Mouse (Mus musculus): ENCODE results near the gene Ugcg. TPM values are rescaled to one million over a fixed set of nuclear protein-coding genes. Genes with fewer than 3 reads are reported as not detected.
A peak's percentile ranks its signal among the peaks of the same experiment; 100 is the strongest.

Ugcg gene
- total RNA-seq, 2 experiments from 2014 or later: 78.9 to 90.0 TPM

DNA sequence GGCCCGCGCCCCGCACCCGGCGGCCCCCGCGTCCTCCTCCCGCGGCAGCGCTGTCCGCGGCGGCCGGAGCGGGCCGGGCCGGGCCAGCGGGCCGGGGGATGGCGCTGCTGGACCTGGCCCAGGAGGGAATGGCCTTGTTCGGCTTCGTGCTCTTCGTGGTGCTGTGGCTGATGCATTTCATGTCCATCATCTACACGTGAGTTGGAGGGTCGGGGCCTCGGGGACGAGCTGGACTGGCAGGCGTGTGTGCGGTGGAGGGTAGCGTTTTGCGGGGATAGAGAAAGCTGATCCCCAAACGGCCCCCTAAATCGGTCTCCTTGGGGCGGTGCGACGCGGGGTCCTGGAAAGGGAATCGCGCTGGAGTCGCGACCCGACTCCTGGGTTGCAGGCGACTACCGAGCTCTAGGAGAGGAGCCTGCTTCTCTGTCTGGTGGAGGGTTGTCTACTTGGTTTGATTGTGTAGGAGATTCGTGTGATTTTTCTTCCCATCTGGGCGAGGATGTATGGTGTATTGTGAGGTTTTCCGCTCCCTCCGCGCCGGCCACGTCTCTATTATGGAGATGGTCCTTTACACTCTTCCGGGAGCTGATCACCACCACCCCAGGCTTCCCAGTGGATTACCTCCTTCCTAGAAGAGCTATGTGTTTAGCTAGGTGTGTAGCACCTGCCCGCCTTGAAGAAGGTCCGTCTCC, 635 bp downstream of the Ugcg start:
- DNase-seq (ENCODE audit: low spot score in 2 of 2): peak in 1 of 2 experiments; percentile 57

DNA sequence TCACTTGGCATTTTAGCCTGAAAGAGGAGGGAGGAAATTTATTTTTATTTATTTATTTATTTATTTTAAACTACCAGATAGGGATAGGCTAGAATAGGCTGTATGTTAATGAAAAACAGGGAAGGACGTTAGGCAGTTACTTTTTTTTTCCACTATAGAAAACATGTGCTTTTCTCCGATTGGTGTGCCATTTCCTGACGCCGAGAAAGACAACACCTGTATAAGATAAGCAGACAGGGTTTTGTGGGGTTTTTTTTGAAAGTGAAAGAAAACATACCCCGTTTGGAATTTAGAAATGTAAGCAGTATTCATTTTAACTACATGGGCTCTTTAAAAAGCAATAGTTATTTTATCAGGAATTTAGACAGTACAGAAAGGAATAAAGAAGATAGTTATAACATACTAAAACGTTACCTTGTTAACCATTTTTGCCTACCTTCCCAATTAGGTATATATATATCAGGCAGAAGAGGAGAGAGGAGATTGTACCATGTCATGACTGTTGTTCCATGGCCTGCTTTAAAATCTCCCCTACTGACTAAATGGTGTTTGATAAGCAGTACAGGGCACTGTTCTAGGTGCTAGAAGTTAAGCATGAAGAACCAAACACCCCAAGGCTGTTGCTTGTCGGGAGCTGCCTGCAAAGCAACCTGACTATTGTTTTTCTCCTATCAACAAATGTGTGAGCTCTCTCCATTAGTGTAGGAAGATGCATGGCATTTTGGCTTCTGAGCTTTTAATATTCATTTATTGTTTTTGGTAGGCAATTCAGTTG, 1.8 kb downstream of the Ugcg start:
- DNase-seq (ENCODE audit: low spot score in 2 of 2): no peak

DNA sequence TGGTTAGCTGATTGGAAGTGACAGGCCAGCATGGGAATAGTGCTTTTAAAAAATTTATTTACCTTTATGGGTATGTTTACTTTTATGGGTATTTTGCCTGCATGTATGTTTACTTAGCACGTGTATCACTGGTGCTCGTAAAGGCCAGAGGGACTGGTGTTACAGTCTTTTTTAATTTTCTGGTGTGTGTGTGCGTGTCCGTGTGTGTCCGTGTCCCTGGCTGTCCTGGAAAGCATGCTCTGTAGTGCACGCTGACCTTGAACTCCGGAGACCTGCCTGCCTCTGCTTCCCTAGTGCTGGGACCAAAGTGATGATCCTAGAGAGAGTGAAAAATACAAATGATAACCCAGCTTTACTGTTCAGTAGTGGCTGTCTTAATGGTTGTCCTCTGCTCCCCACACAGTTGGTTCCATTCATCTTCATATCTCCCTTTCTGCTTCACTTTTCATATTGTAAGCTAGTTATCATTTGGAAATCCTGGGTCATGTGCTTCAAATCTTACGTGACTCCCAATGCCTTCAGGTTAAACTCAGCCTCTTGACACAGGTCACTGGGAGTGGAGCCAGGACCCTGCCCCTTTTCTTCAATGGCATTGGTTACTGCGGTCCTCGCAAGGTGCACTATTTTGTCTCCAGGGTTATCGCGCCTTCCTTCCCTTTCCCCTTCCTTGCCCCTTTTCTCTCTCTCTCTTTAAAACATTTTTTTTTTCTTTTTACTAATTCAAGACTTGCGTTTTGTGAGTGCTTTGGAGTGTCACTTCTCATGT, 5.9 kb downstream of the Ugcg start:
- DNase-seq (ENCODE audit: low spot score in 2 of 2): no peak

DNA sequence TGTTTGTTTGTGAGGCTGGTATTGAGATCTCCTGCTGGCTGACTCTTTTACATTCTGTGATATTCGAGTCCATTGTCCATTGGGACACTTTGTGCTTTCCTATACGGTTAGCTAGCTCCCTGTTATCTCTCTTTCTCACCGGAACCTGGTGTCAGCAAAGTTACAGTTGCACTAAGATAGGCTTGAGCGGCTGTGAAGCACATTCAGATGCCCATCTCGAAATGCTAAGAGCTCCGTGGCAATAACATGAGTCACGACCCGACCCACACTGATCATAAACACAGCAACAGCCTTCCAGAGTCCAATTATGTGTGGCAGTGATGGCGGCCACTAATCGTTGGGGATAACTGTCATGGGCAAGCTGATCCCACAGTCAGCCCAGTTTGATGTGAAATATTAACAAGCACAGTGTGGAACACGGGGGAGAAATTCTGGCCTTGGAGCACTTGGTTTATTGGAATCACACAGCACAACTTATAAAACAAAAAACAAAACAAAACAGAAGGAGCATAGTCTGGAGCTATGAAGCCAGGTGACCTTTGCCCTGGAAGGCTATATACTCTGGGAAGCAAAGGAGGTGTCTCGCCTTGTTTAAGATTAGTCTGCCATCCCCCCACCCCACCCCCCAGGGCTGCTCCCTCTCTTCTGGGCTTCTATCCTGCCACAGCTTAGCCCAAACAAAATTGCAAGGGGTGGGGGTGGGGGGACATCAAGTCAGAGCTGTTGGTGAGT, 7.5 kb downstream of the Ugcg start:
- DNase-seq (ENCODE audit: low spot score in 2 of 2): no peak

DNA sequence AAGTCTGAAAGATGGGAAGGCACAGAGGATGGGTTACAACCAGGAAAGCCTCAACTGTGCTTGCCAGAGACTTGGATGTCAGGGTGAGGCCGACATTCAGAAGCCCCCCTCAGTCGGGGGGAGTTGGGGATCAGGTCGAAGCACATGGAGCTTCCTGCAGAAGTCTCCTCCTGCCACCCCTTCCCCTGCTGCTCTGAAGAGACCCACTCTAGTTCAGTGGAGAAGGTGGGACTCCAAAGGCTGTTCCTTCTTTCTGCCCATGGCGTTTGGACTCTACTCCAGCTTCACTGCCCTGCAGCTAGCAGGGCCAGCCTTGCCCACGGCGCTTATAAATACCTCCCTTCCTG, 8.0 kb downstream of the Ugcg start:
- no peak for DNase-seq (ENCODE audit: low spot score in 2 of 2)

DNA sequence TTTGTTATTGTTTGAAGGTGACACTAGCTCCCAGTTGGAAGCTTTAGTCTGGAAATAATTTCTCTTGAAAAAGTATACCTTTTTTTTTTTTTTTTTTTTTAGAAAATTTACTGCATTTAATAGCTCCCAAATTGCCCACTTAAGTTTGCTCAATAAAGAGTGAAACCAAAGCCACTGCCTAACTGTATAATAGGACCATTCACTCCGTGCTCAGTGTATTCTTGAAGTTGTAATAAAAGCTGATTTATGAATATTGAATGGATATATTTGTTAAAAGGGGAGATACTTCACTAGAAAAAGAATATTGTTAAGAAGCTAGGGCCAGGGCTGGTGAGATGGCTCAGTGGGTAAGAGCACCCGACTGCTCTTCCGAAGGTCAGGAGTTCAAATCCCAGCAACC, 8.4 kb downstream of the Ugcg start:
- DNase-seq (ENCODE audit: low spot score in 2 of 2): no peak

DNA sequence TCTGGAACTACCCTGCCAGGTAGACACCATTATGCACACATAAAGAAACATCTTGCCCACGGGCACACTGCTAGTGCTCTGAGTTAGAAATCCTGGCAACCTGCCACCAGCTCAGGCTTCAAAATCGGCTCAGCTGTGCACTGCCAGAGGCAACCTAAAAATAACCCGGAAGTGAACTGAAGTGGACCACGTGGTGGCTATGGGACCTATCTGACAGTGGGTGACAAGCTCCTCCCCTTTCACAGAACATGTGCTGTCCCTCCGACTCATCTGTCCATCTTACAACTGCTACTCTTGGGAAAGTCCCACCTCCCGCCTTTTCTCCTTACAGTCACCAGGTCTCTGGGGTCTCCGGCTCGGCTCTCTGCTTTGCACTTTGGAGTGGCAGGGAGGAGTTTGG, 10.3 kb downstream of the Ugcg start:
- peak; percentile 34 to 51 for DNase-seq (ENCODE audit: low spot score in 2 of 2)

DNA sequence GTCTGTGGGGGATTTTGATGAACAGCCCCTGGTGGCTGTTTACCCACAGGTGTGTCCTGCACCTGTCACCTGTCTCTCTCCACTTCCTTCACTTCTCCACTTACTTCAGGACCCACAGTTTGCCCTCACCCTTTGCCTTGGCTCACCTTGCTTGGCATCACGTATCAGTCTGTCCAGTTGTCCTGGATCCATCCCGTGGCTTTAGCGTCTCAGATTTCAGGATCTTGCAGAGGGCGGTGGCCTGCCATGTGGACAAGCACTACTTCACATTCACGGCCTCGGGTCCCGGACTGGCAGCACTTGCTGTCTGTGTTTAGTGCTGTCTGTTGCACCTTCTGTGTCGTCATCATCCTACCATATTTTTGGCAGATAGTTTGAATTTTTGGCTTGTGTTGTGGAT, 10.7 kb downstream of the Ugcg start:
- DNase-seq (ENCODE audit: low spot score in 2 of 2): no peak

DNA sequence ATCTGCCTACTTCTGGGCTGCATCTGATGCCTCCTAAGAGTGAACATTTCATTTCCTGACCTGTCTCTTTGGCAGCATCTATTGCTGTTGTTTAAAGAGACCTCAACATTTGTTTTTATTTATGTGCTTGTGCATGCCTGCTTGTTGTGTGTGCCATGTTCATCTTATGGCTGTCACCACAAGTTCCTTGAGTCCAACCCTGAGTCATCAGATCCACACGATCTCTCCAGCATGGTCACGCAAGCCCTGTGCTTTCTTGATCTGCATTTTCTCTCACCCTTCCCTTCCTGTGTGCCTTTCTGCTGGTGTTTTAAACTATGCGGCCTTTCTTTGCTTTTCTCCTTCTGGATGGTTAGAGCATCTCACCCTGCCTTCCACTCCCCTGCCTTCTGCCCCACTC, 11.6 kb downstream of the Ugcg start:
- no peak for DNase-seq (ENCODE audit: low spot score in 2 of 2)

DNA sequence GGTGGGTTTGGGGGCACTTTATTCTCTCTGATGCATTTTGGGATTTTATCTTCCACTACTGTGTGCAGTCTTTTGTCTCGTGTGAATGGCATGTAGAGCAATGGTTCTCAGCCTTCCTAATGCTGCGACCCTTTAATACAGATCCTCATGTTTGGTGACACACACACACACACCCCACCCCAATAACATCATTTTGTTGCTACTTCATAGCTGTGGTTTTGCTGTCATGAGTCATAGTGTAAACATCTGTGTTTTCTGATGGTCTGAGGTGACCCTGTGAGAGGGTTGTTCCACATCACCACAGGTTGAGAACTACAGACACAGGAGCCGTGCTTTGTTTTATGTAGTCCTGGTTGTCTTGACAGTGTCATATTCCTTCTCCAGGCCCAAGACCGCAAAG, 15.6 kb downstream of the Ugcg start:
- no peak for DNase-seq (ENCODE audit: low spot score in 2 of 2)

DNA sequence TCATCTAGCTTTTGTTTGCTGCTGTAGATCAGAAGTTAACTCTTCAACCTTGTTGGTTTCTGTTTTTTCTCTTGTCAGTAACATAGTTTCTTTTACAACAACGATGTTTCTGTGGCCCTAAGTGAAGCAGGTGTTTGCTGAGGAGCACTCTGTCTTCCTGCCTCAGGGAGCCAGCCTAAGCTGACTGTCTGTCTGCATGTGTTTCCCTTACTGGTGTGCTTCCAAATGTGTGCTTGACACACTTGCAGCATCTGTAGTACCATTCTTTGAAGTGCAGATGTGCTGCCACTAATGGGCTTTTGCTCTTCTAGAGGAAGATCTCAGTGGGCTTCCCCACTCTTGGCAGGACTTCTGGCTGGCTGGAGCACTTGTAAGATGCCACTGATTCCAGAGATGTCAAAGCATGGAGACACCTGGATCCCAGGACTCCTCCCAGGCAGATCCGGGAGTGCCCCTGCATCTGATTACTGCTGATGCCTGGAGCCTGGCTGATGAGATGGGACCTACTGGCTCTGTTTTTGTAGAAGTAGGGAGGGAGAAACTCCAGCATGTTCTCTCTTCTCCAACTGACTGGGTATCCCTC, 16.8 kb downstream of the Ugcg start:
- no peak for DNase-seq (ENCODE audit: low spot score in 2 of 2)

DNA sequence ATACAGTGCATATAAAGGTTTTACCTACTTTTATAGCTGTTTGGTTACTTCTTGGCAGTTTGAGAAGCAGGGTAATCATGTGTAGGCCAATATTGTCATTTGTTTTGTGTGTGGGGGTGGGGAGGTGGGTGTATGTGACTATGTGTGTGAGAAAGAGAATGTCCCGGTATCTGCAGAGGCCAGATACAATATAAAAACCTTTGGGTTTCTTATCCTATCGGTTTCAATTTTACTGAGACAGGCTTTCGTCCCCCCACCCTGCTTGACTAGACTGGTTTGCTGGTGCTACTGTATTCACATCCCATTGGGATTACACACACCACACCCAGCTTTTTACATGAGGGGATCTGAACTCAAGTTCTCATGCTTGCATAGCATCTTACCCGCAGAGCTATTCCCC, 17.5 kb downstream of the Ugcg start:
- no peak for DNase-seq (ENCODE audit: low spot score in 2 of 2)

DNA sequence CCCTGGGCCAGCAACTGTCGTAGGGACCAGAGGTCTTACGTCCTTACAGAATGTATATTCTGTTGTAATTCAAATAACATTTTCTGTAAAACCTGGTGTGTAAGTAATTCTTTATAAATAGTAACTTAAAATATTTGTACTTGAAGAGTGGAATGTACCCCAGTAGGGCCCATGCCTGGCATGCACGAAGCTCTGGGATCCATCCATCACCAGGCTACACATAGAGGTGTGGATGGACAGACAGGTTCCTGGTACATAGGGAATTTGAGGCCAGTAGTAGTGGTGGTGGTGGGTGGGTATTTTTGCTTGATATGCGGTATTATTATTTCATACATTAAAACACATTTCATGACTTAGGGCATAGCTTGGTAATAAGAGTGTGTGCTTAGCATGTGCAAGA, 19.6 kb downstream of the Ugcg start:
- DNase-seq (ENCODE audit: low spot score in 2 of 2): no peak

DNA sequence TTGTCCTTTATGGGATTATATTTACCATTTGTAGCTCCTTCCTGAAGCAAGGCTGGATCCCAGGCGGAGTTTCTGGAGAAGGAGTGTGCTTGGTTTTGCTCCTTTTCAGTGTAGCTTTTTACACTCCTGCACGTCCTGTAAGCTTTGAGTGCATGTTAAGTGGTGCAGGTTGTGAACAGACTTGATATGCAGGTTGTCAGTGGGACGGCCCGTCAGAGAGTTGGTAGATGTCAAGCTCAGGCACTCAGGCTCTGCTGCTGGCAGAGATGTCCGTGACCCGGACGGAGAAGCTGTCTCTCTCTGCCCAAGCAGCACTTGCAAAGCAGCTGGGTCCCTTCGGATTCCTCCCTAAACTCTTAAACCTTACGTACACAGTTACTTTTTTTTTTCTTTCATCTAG, 22.1 kb downstream of the Ugcg start:
- DNase-seq (ENCODE audit: low spot score in 2 of 2): no peak

DNA sequence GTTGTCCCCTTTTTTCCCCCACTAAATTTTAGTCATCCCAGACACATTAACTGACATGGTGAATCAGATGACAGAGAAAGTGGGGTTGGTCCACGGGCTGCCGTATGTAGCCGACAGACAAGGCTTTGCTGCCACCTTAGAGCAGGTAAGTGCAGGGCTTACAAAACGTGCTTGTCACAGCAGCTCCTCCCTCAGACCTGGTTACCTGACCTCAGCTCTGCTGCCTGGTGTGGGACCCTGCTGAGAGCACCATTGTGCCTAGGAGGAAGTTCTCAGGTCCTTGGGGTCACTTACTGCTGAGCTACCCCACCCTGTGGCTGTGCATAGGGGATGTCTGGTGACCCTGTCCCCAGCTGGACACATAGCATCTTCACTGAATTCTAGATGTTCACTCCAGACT, 24.8 kb downstream of the Ugcg start:
- DNase-seq (ENCODE audit: low spot score in 2 of 2): no peak

DNA sequence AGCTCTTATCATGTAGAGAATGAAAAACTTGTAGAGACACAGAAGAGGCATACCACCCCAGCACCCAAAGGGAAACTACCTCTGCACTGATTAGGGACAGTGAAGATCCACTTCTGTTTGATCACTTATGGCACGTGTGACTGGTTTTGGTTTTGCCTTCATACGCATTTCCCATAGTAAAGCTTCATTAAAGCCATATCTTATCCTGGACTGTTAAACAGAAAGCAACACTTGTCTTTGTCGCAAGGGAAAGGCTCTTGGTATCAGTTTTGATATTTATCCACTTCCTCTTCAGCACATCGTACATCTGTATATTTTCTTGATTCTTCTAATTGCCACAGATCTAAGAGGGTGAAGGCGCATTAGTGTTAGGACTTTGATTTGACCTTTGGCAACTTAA, 25.6 kb downstream of the Ugcg start:
- no peak for DNase-seq (ENCODE audit: low spot score in 2 of 2)

DNA sequence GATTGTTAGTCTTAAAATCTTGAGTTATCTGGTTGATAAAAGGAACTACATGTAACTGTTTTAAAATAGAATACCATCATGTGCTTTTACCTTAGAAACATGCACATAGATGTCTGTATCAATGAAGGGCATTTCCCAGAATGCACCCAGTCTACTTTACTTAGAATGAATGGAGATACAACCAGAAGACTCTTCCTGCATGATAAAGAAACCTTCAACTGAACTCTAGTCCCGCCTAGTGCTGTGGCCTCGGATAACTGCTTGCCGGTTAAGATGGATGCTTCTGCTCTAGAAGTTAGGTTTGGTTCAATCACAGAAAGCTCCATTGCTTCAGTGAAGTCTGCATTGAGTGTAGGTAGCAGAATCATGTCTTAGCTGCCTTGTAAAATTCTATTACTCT, 26.5 kb downstream of the Ugcg start:
- DNase-seq (ENCODE audit: low spot score in 2 of 2): no peak

DNA sequence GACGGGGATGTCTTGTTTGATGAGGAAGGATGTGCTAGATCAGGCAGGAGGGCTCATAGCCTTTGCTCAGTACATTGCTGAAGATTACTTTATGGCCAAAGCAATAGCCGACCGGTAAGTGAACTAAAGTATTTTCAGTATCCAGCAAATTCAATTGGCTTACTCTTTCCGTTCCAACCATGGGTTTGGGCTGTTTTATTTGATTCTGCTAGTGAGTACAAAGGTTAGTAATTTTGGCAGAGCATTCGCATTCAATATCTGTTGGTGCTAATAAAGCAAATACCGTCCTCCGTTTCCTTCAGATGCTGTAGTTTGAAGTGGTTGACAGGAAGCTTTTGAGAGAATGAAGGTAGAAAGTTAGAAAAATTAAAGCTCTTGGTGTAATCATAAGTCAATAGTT, 28.0 kb downstream of the Ugcg start:
- DNase-seq (ENCODE audit: low spot score in 2 of 2): no peak

DNA sequence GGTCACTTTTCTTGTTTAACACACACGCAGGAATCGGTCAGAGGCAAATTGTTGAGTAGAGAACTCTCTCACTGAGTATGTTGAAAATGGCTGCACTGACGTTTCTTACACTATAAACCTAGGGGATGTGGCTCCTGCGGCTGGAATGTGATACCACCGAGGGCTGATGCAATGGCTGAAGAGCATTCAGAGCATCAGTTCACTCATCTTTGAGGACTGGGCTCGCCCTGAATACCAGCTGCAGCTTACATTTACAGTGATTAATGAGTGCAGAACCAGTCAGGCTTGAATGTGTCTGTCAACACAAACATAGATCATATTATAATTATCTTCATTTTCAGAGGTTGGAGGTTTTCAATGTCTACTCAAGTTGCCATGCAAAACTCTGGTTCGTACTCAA, 29.1 kb downstream of the Ugcg start:
- DNase-seq (ENCODE audit: low spot score in 2 of 2): no peak

DNA sequence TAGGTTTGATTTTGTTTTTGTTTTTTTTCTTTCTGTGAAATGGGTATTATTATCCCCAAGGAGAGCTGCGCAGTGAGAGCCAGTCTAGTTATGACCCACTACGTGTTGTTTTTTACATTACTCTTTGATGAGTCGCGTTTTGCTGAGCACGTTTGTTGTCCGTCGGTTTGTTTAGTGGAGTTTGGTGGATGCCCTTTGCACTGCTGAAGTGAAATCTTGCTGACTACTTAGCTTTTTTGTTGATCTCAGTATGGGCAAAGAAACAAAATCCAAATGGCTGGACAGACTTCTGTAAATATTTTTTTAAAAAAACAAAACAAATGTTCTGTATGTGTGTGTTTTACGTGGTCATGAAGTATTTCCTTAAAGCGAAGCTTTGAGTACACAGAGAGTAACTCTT, 33.2 kb downstream of the Ugcg start:
- no peak for DNase-seq (ENCODE audit: low spot score in 2 of 2)

DNA sequence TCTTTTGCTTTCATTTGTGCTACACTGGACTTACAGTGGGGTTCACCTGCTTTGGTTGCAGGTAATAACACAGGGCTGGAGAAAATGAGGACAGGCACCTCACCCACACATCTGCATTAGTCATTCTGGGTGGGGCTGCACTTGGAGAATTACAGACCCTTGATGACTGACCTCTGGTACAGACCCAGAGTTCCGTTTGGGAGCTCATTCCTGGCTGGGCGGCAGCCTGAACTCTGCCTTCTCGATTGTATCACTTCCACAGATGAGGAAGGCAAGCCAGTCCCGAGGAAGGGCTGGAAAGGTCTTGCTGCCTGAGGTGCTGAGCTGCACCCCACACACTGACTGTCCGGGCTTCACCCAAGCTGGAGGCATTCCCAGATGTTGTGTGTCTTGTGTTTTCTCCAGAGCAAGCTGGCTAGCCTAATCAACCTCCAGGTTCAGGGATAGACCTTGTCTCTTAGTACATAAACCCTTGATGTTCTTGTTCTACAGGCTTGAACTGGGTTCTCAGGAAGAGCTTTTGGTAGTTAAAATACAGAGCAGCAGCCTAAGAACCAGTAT, 34.1 kb downstream of the Ugcg start:
- no peak for DNase-seq (ENCODE audit: low spot score in 2 of 2)

All from layer of hippocampus, postnatal 10 days (tissue).